Mouse (Mus musculus) embryonic facial prominence, embryonic 11.5 days (tissue): Measurements from ENCODE around the gene Cyp4f16. TPM values are rescaled to one million over a fixed set of nuclear protein-coding genes. Genes with fewer than 3 reads are reported as not detected.
"Not testable (repeated sequence)": the region's sequence is repeated elsewhere in the genome, so short reads cannot be mapped to it uniquely, and the experiment has no call there.

ENCODE experiments used
- ATAC-seq: fragments of 200-750 bp; cut with Nextera tagmentation; replicated peaks from 2 replicates; pipeline ENCODE4 v1.8.0; 2017; ENCODE audit warnings: low read depth; ENCODE audit not compliant: insufficient number of reproducible peaks, low FRiP score, low TSS enrichment
- DNase-seq: peaks from one replicate; pipeline ENCODE4 v3.0.0-alpha.2; 2015; ENCODE audit warnings: low spot score
- H3K27ac ChIP-seq: fragments of 300-500 bp; sonication (generic); replicated peaks from 2 replicates; pipeline ENCODE4 v1.5.1; 2014; ENCODE audit warnings: mild to moderate bottlenecking, low read depth, low read length, control low read depth
- H3K27me3 ChIP-seq: fragments of 300-500 bp; sonication (generic); 2 replicates; pipeline ENCODE4 v1.6.1; 2014; ENCODE audit warnings: mild to moderate bottlenecking, low read length, moderate library complexity, mixed read lengths; ENCODE audit not compliant: control insufficient read depth, insufficient read depth
- H3K36me3 ChIP-seq: fragments of 300-500 bp; sonication (generic); replicated peaks from 2 replicates; pipeline ENCODE4 v1.6.1; 2014; ENCODE audit warnings: low read depth, mild to moderate bottlenecking, low read length, moderate library complexity, mixed read lengths; ENCODE audit not compliant: control insufficient read depth, insufficient read depth
- H3K4me1 ChIP-seq: fragments of 300-500 bp; sonication (generic); 2 replicates; pipeline ENCODE4 v1.6.1; 2014; ENCODE audit warnings: low read length, mixed read lengths; ENCODE audit not compliant: control insufficient read depth, insufficient read depth
- H3K4me2 ChIP-seq: fragments of 300-500 bp; sonication (generic); 2 replicates; pipeline ENCODE4 v1.6.1; 2014; ENCODE audit warnings: low read depth, mild to moderate bottlenecking, control low read depth, low read length, moderate library complexity
- H3K4me3 ChIP-seq: fragments of 300-500 bp; sonication (generic); 2 replicates; pipeline ENCODE4 v1.5.1; 2014; ENCODE audit warnings: low read depth, low read length, control low read depth
- H3K9ac ChIP-seq: fragments of 300-500 bp; sonication (generic); replicated peaks from 2 replicates; pipeline ENCODE4 v1.6.1; 2014; ENCODE audit warnings: mild to moderate bottlenecking, control low read depth, low read length
- H3K9me3 ChIP-seq: fragments of 300-500 bp; sonication (generic); replicated peaks from 2 replicates; pipeline ENCODE4 v1.6.1; 2016; ENCODE audit warnings: mild to moderate bottlenecking, low read length, inconsistent platforms, mixed read lengths; ENCODE audit not compliant: control insufficient read depth
- WGBS: fragments of 180-500 bp; shearing (Covaris S2); extraction: QIAGEN DNeasy Blood & Tissue Kit; methylation state at CpG from one replicate; pipeline ENCODE4 v1.1.7; 2014; 5-methylcytosine and 5-hydroxymethylcytosine counted together
- polyA plus RNA-seq: library from polyadenylated mRNA; unstranded; fragments of >200 nt; fragmentation: Nextera tagmentation; extraction: Ambion mirVana; gene quantifications from 2 replicates; pipeline ENCODE4 v1.2.1, GENCODE M21; 2014

Cyp4f16 gene
- polyA plus RNA-seq: 16.5 and 16.7 TPM in 2 replicates

DNA sequence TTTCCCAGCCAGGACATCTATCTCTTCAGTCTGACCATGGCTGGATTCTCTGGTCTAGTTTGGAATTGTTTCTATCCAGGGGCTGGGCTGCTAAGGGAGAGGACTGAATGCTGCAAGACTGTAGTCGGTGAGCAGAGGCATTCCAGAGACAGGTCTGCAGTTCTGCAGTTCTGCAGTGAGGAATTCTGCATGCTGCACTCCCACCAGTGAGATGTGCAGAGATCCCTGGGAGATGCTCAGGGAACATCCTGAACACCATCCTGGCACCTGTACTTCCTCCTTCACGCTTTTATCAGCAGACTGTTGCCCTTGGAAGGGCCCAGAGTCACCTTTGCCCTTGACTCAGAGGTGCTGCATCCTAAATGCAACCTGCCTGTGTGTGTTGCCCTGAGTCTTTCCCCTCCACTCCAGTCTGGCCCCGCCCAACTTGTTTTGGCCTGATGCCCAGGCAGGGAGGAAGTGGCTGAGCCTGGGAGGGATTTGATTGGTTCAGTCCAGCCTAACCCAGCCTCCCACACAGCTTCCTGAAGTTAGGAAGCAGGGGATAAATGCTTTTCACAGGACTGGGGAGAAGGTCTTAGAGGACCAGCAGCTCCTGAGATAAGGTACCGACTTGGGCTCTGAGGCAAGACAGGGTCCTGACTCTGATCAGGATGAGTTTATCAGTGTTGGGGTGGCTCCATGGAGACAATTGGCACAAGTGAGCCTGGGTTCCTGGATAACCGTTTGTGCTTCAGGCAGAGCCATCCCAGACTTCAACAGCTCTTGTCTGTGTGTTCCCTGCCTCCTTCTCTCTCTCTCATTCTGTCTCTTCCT is at the start of gene Cyp4f16:
Gene Cyp4f16 (plus strand): TSS at position 508 of the 816 bp plus-strand sequence.
- ATAC-seq (peak; percentile 89), DNase-seq (peak; percentile 82)
- not testable (repeated sequence) for H3K27ac ChIP-seq, H3K4me1 ChIP-seq, H3K9me3 ChIP-seq, H3K36me3 ChIP-seq, H3K27me3 ChIP-seq
- Histone ChIP-seq H3K4me3 (peak within 1 kb of the TSS; percentile 37), H3K4me2 (peak within 1 kb of the TSS; percentile 60), H3K9ac (peak within 1 kb of the TSS; percentile 63)
- 14% methylated on average over 5 of the region's 5 CpGs for WGBS

DNA sequence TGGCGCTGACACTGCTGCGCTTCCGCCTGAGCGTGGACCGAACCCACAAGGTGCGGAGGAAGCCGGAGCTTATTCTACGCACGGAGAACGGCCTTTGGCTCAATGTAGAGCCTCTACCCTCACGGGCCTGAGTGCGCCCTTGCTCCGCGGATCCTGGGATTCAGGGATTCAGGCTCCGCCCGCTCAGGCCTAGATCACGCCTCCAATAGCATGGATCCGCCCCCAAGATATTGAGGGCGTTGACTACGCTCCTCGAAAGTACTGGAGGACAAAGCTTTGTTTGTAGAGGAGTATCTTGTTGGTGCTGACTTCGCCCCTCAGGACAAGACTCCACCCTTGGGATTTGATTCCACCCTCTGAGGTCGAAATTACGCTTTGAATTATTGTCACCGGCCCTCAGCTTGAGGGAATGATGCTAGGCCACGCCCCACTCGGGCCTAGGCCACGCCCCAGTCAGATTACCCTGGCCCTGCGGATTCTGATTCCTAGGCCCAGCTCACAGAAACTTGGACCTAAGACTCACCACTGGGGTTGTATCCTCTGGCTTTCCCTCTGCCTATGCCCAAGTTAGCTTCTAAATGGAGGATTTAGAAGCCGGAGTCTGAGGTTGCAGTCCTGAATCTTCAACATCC is 43.9 kb upstream of the Cyp4f16 start:
- H3K9ac ChIP-seq: no peak overlapping the region
- H3K4me1 ChIP-seq: no peaks in the 10 kb centered on the region
- ATAC-seq: peak; percentile 74; the same call in 1 of the 2 replicates
- DNase-seq: peak; percentile 65
- no peaks in the 10 kb centered on the region; the same call in 1 of the 2 replicates for H3K27me3 ChIP-seq
- H3K9me3 ChIP-seq: no peaks in the 10 kb centered on the region
- H3K27ac ChIP-seq: no peak overlapping the region
- WGBS: 4% methylated on average over 30 of the region's 30 CpGs
- H3K4me3 ChIP-seq: peak overlapping the region; percentile 7
- H3K4me2 ChIP-seq: peak overlapping the region; percentile 24
- no peaks in the 10 kb centered on the region for H3K36me3 ChIP-seq

DNA sequence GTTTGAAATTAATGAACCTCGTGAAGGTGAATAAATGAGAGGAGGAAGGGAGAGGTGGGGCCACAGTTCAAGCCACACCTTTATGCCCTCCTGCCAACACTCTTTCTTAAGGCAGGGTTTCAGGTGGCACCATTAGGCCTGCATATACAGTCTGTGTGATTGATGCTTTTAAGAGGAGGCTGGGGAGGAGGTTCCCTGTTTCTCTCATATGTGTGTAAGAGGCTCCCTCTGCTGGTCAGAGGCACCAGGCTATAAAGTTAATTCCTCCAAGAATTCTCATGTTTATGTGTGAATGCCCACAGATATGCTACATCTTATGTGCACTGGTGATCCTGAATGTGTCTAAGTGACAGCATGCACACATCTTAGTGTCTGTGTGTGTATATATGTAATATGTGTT is 41.8 kb upstream of the Cyp4f16 start:
- no peak overlapping the region for H3K9ac ChIP-seq
- H3K9me3 ChIP-seq: no peaks in the 10 kb centered on the region
- no peak overlapping the region for H3K4me3 ChIP-seq
- H3K4me1 ChIP-seq: no peaks in the 10 kb centered on the region
- H3K27ac ChIP-seq: no peak overlapping the region
- no peaks in the 10 kb centered on the region; the same call in 1 of the 2 replicates for H3K27me3 ChIP-seq
- H3K4me2 ChIP-seq: no peak overlapping the region
- ATAC-seq (peak; percentile 77), DNase-seq (peak; percentile 85)
- WGBS: 62% methylated on average over 1 of the region's 1 CpGs
- H3K36me3 ChIP-seq: no peaks in the 10 kb centered on the region

DNA sequence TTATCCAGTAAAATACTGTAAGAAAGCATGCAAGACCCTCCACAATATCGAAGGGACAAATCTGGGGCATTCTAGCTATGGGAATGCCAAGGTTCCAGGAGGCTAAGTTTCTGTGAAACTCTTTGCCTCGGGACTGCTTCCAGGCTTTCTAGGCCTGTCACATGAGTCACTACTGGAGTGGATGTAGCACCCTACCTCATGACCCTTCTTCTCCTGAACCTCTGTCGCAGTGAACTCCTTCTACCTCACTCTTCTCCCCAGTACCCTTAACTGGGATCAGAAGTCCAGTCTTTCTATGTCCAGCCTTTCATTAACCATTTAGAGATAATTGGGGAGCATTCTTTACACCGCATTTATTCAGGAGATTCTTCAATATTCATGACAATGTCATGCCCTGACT is 35.8 kb upstream of the Cyp4f16 start:
- H3K36me3 ChIP-seq, H3K4me1 ChIP-seq, H3K27me3 ChIP-seq, H3K9ac ChIP-seq, H3K9me3 ChIP-seq, H3K27ac ChIP-seq, ATAC-seq, H3K4me2 ChIP-seq, DNase-seq, H3K4me3 ChIP-seq: not testable (repeated sequence)
- 93% methylated on average over 4 of the region's 4 CpGs for WGBS

DNA sequence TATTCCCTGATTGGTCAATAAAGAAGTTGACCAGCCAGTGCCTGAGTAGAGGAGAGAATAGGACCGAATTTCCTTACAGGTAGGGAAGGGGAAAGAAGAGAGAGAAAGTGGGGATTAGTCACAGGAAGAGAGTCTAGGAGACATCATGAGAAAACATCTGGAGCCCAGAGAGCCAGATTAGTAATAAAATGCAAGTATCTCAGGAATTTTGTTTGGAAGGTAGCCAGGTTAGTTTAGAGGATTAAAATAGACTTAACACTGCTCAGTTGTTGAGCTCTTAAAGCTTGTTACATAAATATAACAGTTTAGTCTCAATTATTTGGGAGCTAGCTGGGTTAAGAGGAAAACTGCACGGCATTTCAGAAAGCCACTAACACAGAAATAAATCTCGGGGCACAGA is 35.3 kb upstream of the Cyp4f16 start:
- Histone ChIP-seq H3K4me3 (no peak overlapping the region), H3K4me1 (no peaks in the 10 kb centered on the region), H3K36me3 (no peaks in the 10 kb centered on the region), H3K9me3 (no peaks in the 10 kb centered on the region), H3K9ac (no peak overlapping the region), H3K27me3 (no peaks in the 10 kb centered on the region), H3K4me2 (no peak overlapping the region), H3K27ac (no peak overlapping the region)
- WGBS: 68% methylated on average over 3 of the region's 3 CpGs
- DNase-seq (no peak), ATAC-seq (no peak)

DNA sequence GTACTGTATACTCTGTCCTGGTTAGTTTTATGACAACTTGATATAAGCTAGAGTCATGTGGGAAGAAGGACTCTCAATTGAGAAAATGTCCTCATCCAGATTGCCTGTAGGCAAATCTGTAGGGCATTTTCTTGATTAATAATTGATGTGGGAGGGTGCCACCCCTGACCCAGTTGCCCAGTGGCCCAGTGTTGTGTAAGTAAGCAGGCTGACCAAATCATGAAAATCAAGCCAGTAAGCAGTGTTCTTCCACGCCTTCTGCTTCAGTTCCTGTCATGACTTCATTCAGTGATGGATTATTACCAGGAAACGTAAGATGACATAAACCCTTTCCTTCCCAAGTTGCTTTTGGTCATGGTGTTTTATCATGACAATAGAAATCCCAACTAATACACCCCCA is 33.2 kb upstream of the Cyp4f16 start:
- Histone ChIP-seq H3K4me1 (no peaks in the 10 kb centered on the region), H3K9ac (no peak overlapping the region), H3K36me3 (no peaks in the 10 kb centered on the region), H3K27ac (no peak overlapping the region), H3K4me2 (no peak overlapping the region), H3K27me3 (no peaks in the 10 kb centered on the region), H3K4me3 (no peak overlapping the region), H3K9me3 (no peaks in the 10 kb centered on the region)
- ATAC-seq (no peak), DNase-seq (no peak)
- 71% methylated on average over 2 of the region's 2 CpGs for WGBS

DNA sequence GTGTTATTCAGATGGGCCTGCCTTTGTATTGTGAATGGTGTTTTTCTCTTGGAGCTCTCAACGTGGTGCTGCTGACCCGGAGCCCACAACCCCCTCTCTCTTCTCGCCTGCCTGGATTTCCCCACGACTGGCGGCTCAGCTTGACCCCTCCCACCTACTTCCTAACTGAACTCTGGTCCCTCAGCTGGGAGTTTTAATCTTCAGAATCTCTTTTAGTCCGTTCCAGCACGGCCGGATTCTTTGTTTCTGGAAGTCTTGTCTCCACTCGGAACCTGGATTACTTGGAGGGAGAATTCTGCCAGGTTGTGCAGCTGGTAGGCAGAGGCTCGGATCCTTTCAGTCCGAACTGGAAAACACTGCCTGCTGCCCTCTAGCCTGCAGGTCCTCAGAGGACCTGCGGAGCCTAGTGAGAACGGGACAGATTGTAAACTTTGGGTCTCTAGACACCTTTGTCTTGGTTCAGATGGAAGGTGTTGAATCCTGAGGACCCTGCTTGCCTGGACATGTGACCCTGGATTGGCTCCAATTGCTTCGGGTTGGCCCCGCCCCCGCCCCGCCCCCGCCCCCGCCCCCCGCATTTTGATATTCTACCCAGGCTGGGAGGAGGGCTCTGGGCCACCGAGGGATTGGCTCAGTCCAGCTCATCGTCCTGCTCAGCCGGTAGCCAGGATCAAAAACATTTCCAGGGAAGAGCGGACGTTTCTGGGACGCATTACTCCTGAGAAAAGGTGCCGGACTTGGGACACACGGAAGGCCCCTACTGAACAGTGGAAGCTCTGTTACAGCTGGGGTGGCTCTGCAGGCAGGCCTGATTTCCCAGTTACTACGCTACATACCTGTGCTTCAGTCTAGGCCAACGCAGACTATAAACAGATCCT is 30.3 kb upstream of the Cyp4f16 start, which contains the start of gene Cyp4f17:
Gene Cyp4f17 (plus strand): TSS at position 200 of the 878 bp plus-strand sequence.
- H3K36me3 ChIP-seq: no peaks in the 10 kb centered on the region

More for the DNA sequence above, 30.3 kb upstream of the Cyp4f16 start, which contains the start of gene Cyp4f17:
- DNase-seq: peak; percentile 79
- no peaks in the 10 kb centered on the region for H3K9me3 ChIP-seq
- 1% methylated on average over 24 of the region's 30 CpGs for WGBS
- peak within 1 kb of the TSS; percentile 34 for H3K4me3 ChIP-seq
- peak within 1 kb of the TSS; percentile 49 for H3K4me2 ChIP-seq
- H3K9ac ChIP-seq: peak within 1 kb of the TSS; percentile 65
- H3K27me3 ChIP-seq: no peaks in the 10 kb centered on the region
- H3K4me1 ChIP-seq: no peaks in the 10 kb centered on the region
- H3K27ac ChIP-seq: peak within 1 kb of the TSS; percentile 56
- peak; percentile 92 for ATAC-seq
